Mouse (Mus musculus): ENCODE measurements around the gene Prodh2.

Prodh2 gene

GRCm38 (mm10) chr7:30551445-30552101 lies 58.2 kb downstream of the Prodh2 start:
- H3K27me3 ChIP-seq (ENCODE audit: control insufficient read depth, insufficient read depth, low read length, poor library complexity, severe bottlenecking), result no peaks in the 10 kb centered on the region
- DNase-seq (ENCODE audit: low read depth, low spot score), result peak; percentile 86
- peaks cover 7% of the 10 kb centered on the region; the same call in 1 of the 2 replicates for H3K36me3 ChIP-seq (ENCODE audit: control insufficient read depth, insufficient read depth, low read length, poor library complexity, severe bottlenecking)

GRCm38 (mm10) chr7:30552102-30553020 lies 58.9 kb downstream of the Prodh2 start, which contains the start of the genes Hspb6 and Proser3:
TSS of gene Hspb6 (plus strand) at chr7:30552178.
TSS of gene Proser3 (minus strand) at chr7:30552299.
- Histone ChIP-seq H3K36me3 (ENCODE audit: control insufficient read depth, insufficient read depth, low read length, poor library complexity, severe bottlenecking) (peaks cover 8% of the 10 kb centered on the region; the same call in 1 of the 2 replicates), H3K27me3 (ENCODE audit: control insufficient read depth, insufficient read depth, low read length, poor library complexity, severe bottlenecking) (no peaks in the 10 kb centered on the region)
- DNase-seq (ENCODE audit: low read depth, low spot score), result peak; percentile 97

- Histone ChIP-seq H3K27me3 (ENCODE audit: control insufficient read depth, insufficient read depth, low read length, poor library complexity, severe bottlenecking) (no peaks in the 10 kb centered on the region), H3K36me3 (ENCODE audit: control insufficient read depth, insufficient read depth, low read length, poor library complexity, severe bottlenecking) (peaks cover 8% of the 10 kb centered on the region; the same call in 1 of the 2 replicates)
- no peak for DNase-seq (ENCODE audit: low read depth, low spot score)
These were observed 59.7 kb downstream of the Prodh2 start for GRCm38 (mm10) chr7:30553021-30553589.

- Histone ChIP-seq H3K36me3 (ENCODE audit: control insufficient read depth, insufficient read depth, low read length, poor library complexity, severe bottlenecking) (peaks cover 8% of the 10 kb centered on the region; the same call in 1 of the 2 replicates), H3K27me3 (ENCODE audit: control insufficient read depth, insufficient read depth, low read length, poor library complexity, severe bottlenecking) (no peaks in the 10 kb centered on the region)
- DNase-seq (ENCODE audit: low read depth, low spot score), result no peak
These were observed 60.6 kb downstream of the Prodh2 start for GRCm38 (mm10) chr7:30553810-30554584.

GRCm38 (mm10) chr7:30556894-30557536 lies 63.6 kb downstream of the Prodh2 start:
- H3K36me3 ChIP-seq (ENCODE audit: control insufficient read depth, insufficient read depth, low read length, poor library complexity, severe bottlenecking), result peaks cover 10% of the 10 kb centered on the region; the same call in 1 of the 2 replicates
- H3K27me3 ChIP-seq (ENCODE audit: control insufficient read depth, insufficient read depth, low read length, poor library complexity, severe bottlenecking), result no peaks in the 10 kb centered on the region
- peak; percentile 54 for DNase-seq (ENCODE audit: low read depth, low spot score)

GRCm38 (mm10) chr7:30557901-30558514 lies 64.6 kb downstream of the Prodh2 start:
- DNase-seq (ENCODE audit: low read depth, low spot score), result no peak
- Histone ChIP-seq H3K27me3 (ENCODE audit: control insufficient read depth, insufficient read depth, low read length, poor library complexity, severe bottlenecking) (no peaks in the 10 kb centered on the region), H3K36me3 (ENCODE audit: control insufficient read depth, insufficient read depth, low read length, poor library complexity, severe bottlenecking) (peaks cover 10% of the 10 kb centered on the region; the same call in 1 of the 2 replicates)

GRCm38 (mm10) chr7:30558656-30559442 lies 65.4 kb downstream of the Prodh2 start:
- no peak for DNase-seq (ENCODE audit: low read depth, low spot score)
- no peaks in the 10 kb centered on the region for H3K27me3 ChIP-seq (ENCODE audit: control insufficient read depth, insufficient read depth, low read length, poor library complexity, severe bottlenecking)
- H3K36me3 ChIP-seq (ENCODE audit: control insufficient read depth, insufficient read depth, low read length, poor library complexity, severe bottlenecking), result peaks cover 10% of the 10 kb centered on the region; the same call in 1 of the 2 replicates

- DNase-seq (ENCODE audit: low read depth, low spot score), result peak; percentile 94
- H3K27me3 ChIP-seq (ENCODE audit: control insufficient read depth, insufficient read depth, low read length, poor library complexity, severe bottlenecking), result no peaks in the 10 kb centered on the region
- H3K36me3 ChIP-seq (ENCODE audit: control insufficient read depth, insufficient read depth, low read length, poor library complexity, severe bottlenecking), result peaks cover 10% of the 10 kb centered on the region
These were observed 66.1 kb downstream of the Prodh2 start, which contains the start of gene Lin37 for GRCm38 (mm10) chr7:30559443-30559954. TSS of gene Lin37 (minus strand) at chr7:30559838.

- DNase-seq (ENCODE audit: low read depth, low spot score), result no peak
These were observed 66.9 kb downstream of the Prodh2 start for GRCm38 (mm10) chr7:30560296-30560695.

GRCm38 (mm10) chr7:30562526-30563116 lies 69.2 kb downstream of the Prodh2 start:
- no peak for DNase-seq (ENCODE audit: low read depth, low spot score)
- H3K36me3 ChIP-seq (ENCODE audit: control insufficient read depth, insufficient read depth, low read length, poor library complexity, severe bottlenecking), result peaks cover 8% of the 10 kb centered on the region

More at GRCm38 (mm10) chr7:30560296-30560695, 66.9 kb downstream of the Prodh2 start:
- Histone ChIP-seq H3K36me3 (ENCODE audit: control insufficient read depth, insufficient read depth, low read length, poor library complexity, severe bottlenecking) (peaks cover 13% of the 10 kb centered on the region), H3K27me3 (ENCODE audit: control insufficient read depth, insufficient read depth, low read length, poor library complexity, severe bottlenecking) (no peaks in the 10 kb centered on the region)

More at GRCm38 (mm10) chr7:30562526-30563116, 69.2 kb downstream of the Prodh2 start:
- no peaks in the 10 kb centered on the region for H3K27me3 ChIP-seq (ENCODE audit: control insufficient read depth, insufficient read depth, low read length, poor library complexity, severe bottlenecking)

All from splenic B cell, adult 2 months (primary cell).